Mouse (Mus musculus) Patski (cell line): ENCODE measurements around the gene Sel1l2. TPM values are rescaled to one million over a fixed set of nuclear protein-coding genes. Genes with fewer than 3 reads are reported as not detected.

Experiments used
- ATAC-seq: fragments of 100-300 bp; one replicate; pipeline ENCODE4 v1.8.0; 2021
- CTCF ChIA-PET: fragments of 350-600 bp; sonication (Branson Sonifier 250); formaldehyde crosslinking; loops from one replicate; lab custom pipeline; 2022; ENCODE audit warnings: inconsistent platforms; lab: Charles Lee
- POLR2A ChIA-PET: fragments of 350-600 bp; sonication (Branson Sonifier 250); formaldehyde crosslinking; loops from one replicate; lab custom pipeline; 2022; ENCODE audit warnings: antibody characterized with exemption, inconsistent platforms; lab: Charles Lee
- DNase-seq: peaks from one replicate; pipeline ENCODE4 v3.0.0-alpha.2; 2011; ENCODE audit warnings: low read depth, low spot score
- H3K27me3 ChIP-seq: fragments of 371-371 bp; one replicate; pipeline ENCODE4 v1.5.1; 2021
- CTCF ChIP-seq: fragments of 100-300 bp; IDR thresholded peaks from one replicate; pipeline ENCODE4 v1.5.1; 2021
- in situ Hi-C: fragments of 300-500 bp; cut with MboI; formaldehyde crosslinking; loops from 3 replicates; pipeline ENCODE4 v1.11.1; 2018; ENCODE audit warnings: low pct_unique_long_range_greater_than_20kb, mixed read lengths
- polyA plus RNA-seq: library from polyadenylated mRNA; unstranded; gene quantifications from one replicate; pipeline ENCODE4 v1.2.3, GENCODE M21; 2021

Gene Sel1l2
- polyA plus RNA-seq, 1 experiment from 2014 or later = not detected

GRCm38 (mm10) chr2:140302976-140303708 lies 86.4 kb downstream of the Sel1l2 start:
- peaks cover 10% of the 10 kb centered on the region for H3K27me3 ChIP-seq
- CTCF ChIA-PET = no interaction called here
- ATAC-seq (no peak), DNase-seq (no peak)
- POLR2A ChIA-PET = no interaction called here
- in situ Hi-C loops = no loop called here
- TF ChIP-seq CTCF = no peak

- ATAC-seq (no peak), DNase-seq (no peak)
- ChIA-PET POLR2A (no interaction called here), CTCF (no interaction called here)
- no peak for TF ChIP-seq CTCF
- in situ Hi-C loops = no loop called here
- peaks cover 6% of the 10 kb centered on the region for H3K27me3 ChIP-seq
These were observed 92.4 kb downstream of the Sel1l2 start for GRCm38 (mm10) chr2:140297155-140297554.

DNA sequence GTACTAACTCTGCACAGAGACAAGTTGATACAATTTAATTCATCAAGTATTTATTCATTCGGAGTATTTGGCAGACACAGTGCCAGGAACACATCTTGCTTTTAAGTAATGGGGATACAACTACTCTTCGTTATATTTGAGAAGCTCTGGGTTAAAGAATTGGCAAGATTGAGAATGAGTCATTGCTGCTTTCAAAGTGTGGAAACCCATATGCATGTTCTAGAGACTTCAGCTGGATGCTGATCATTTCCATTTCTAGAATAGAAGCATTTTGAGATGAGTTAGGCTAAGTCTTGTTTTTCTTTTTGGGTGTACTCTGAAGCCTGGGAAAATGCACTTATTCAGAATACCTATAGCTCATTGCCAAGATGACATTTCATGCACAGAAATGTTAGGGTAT lies 95.7 kb downstream of the Sel1l2 start:
- ChIA-PET CTCF (no interaction called here), POLR2A (no interaction called here)
- in situ Hi-C loops = no loop called here
- H3K27me3 ChIP-seq = peaks cover 6% of the 10 kb centered on the region
- TF ChIP-seq CTCF = no peak
- no peak for ATAC-seq
- DNase-seq = no peak

- TF ChIP-seq CTCF = no peak
- POLR2A ChIA-PET = no interaction called here
These were observed 108.7 kb downstream of the Sel1l2 start for GRCm38 (mm10) chr2:140280808-140281207.

DNA sequence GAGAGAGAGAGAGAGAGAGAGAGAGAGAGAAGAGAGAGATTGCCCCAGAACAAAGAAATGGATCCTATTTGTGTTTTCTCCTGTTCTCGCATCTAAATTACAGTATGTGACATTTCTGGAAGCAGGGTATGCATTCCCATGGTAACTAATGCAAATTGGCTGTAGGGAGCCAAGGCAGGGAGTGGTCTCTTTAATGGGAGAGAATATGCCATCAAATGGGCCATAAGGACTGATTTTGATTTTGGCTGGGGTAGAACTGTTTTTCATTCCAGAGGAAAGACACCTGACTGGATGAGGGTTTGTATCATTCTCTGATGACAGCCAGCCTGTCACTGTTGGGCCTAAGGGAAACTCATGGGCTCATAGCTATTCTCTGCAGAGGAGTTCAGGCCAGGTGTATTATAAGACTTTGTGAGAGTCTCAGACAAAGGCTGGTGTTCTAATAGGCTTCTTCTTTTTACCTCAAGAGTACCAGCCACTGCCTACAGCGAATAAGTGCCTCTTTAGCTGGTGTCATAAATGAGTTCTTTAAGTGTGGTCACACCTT lies 133.8 kb downstream of the Sel1l2 start:
- H3K27me3 ChIP-seq = peaks cover 20% of the 10 kb centered on the region
- ATAC-seq (no peak), DNase-seq (no peak)
- POLR2A ChIA-PET = no interaction called here
- no peak for TF ChIP-seq CTCF
- CTCF ChIA-PET = no interaction called here
- in situ Hi-C loops = no loop called here

More at GRCm38 (mm10) chr2:140280808-140281207, 108.7 kb downstream of the Sel1l2 start:
- CTCF ChIA-PET = no interaction called here
- peaks cover 16% of the 10 kb centered on the region for H3K27me3 ChIP-seq
- in situ Hi-C loops = no loop called here
- no peak for DNase-seq
- ATAC-seq = no peak

- peaks cover 12% of the 10 kb centered on the region for H3K27me3 ChIP-seq
- TF ChIP-seq CTCF = no peak
- in situ Hi-C loops = no loop called here
- CTCF ChIA-PET = no interaction called here
- DNase-seq (no peak), ATAC-seq (no peak)
- POLR2A ChIA-PET = no interaction called here
These were observed 135.2 kb downstream of the Sel1l2 start for GRCm38 (mm10) chr2:140254256-140254655.

DNA sequence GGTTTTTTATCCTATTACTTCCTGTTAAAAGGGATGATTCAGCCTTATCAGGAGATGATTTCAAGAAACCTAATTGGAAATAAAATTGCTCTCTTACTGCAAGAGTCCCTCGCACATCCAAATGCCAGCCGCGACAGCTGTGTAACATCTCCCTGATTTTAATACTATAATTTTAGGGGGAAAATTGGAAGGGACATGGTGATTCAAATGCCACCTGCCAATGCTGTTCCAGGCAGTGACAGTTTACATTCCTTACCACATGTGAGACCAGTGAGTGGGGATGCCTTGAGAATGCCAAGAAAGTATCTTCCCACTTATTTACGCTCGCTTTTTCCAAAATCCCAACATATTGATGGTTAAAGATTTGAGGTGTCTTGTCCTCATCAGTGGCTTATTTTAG lies 146.4 kb downstream of the Sel1l2 start:
- POLR2A ChIA-PET = no interaction called here
- TF ChIP-seq CTCF = no peak
- ATAC-seq (no peak), DNase-seq (no peak)
- CTCF ChIA-PET = no interaction called here
- in situ Hi-C loops = no loop called here
- H3K27me3 ChIP-seq = peaks cover 13% of the 10 kb centered on the region

DNA sequence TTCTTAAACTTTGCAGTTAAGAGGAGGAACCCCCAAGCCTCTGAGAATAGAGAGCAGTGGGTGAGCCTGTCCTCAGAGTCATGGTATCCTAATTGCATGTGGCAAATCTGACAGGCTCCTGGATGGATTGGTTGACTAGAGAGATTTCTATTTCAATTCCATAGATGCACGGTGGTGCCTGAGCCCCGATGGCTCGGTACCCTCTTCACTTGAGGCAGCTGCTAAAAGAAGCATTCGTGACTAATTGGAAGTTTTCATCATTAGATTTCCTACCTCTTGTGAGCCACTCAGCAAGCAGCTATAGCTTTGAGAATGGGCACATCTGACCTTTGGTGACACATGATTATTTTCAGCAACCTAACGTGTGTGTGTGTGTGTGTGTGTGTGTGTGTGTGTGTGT lies 147.1 kb downstream of the Sel1l2 start:
- TF ChIP-seq CTCF = no peak
- H3K27me3 ChIP-seq = peaks cover 13% of the 10 kb centered on the region
- DNase-seq = no peak
- ChIA-PET POLR2A (no interaction called here), CTCF (interaction anchor here (0.7 kb wide), 1 partner anchor 19 kb away, joined by 3 read pairs; no protein-coding TSS in a partner anchor)
- no peak for ATAC-seq
- in situ Hi-C loops = no loop called here

GRCm38 (mm10) chr2:140237245-140237644 lies 152.3 kb downstream of the Sel1l2 start:
- in situ Hi-C loops = no loop called here
- DNase-seq (no peak), ATAC-seq (no peak)
- CTCF ChIA-PET = no interaction called here
- POLR2A ChIA-PET = no interaction called here
- TF ChIP-seq CTCF = no peak
- H3K27me3 ChIP-seq = peaks cover 5% of the 10 kb centered on the region

DNA sequence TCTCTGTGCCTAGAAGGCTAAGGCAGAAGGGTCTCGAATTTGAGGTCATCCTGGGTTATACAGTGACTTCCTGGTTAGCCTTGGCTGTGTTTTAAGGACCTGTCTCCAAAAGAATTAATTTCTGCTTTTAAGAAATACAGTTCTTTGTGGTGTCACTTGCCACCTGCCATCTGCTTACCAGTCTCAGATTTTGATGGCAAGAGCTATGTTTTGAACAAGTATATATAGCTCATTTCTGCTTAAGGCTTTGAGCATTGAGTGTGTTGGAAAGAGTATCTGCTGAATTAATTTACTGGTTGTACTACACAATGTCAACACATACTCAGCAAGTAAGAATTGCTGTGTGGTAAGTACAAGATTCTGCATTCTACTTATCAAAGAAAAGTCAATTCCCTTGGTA lies 159.2 kb downstream of the Sel1l2 start:
- H3K27me3 ChIP-seq = peaks cover 5% of the 10 kb centered on the region
- ChIA-PET POLR2A (no interaction called here), CTCF (interaction anchor here (1.3 kb wide), 1 partner anchor 15 kb away, joined by 4 read pairs; no protein-coding TSS in a partner anchor)
- no peak for TF ChIP-seq CTCF
- ATAC-seq (no peak), DNase-seq (no peak)
- in situ Hi-C loops = no loop called here

DNA sequence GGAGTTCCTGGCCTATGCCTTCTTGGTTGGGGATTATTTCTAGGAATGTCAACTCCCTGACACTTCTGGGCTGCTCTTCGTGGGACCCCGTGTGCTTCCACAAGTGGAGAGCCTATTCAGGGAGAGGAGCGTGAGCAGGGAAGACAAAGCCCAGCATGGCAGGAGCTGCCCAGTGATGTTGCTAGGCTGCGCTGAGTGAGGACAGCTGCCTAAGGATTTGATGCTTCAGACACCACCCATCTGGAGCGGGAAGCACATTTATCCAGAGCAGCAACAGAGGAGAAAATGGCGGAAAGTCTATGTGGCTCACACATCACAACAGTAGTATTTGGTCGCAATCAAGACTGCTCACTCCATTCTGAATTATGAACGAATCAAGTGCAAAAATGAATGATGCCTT lies 169.2 kb downstream of the Sel1l2 start:
- no peak for ATAC-seq
- no peaks in the 10 kb centered on the region for H3K27me3 ChIP-seq
- ChIA-PET POLR2A (no interaction called here), CTCF (interaction anchor here (2.0 kb wide), 1 partner anchor 12 kb away, joined by 5 read pairs; no protein-coding TSS in a partner anchor)
- in situ Hi-C loops = no loop called here
- no peak for DNase-seq
- no peak for TF ChIP-seq CTCF
